Mouse (Mus musculus) embryonic fibroblast, embryonic 13.5 days (primary cell): ENCODE measurements at regions not wholly inside any gene's neighbourhood (a gene's known extent, or its start where the extent isn't known, plus 50 kb on each side); places are given as distances from the start of the nearest gene placed in this dataset.

Experiments used
- CTCF ChIP-seq: IDR thresholded peaks from 2 replicates; pipeline ENCODE4 v1.5.1; 2011; ENCODE audit warnings: mild to moderate bottlenecking, control low read depth, low read length, moderate library complexity, borderline replicate concordance; ENCODE audit not compliant: insufficient read depth
- POLR2A ChIP-seq: IDR thresholded peaks from 2 replicates; pipeline ENCODE4 v1.6.1; 2011; ENCODE audit warnings: low read depth, mild to moderate bottlenecking, control low read depth, low read length, moderate library complexity

DNA sequence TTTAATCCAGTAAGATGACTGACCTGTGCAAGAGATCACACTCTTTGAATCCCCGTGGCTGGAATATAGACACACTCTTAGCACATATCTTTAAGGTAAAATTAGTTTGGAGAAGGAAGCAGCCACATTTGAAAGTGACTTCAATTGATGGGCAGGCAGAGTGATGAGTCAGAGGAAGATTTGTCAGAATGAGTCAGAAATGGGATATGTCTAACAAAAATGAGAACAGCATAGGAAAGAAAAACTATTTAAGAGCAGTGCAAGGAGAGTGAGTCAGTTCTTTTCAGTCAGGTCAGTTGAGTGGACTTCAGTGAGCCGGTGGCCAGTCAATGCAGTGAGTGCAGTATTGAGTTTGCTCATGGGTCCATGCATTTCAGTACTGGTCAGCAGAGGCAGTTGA, 569.7 kb upstream of the Stxbp6 start:
- TF ChIP-seq CTCF = no peak
- TF ChIP-seq POLR2A = no peak
